Mouse (Mus musculus) left cerebral cortex, postnatal 36 days (tissue): Measurements from ENCODE around the gene Ap4b1. TPM values are rescaled to one million over a fixed set of nuclear protein-coding genes. Genes with fewer than 3 reads are reported as not detected.

Experiments used
- DNase-seq, 2 experiments: peaks; one replicate each; pipeline ENCODE4 v3.0.0; 2021 to 2022; ENCODE audit warnings: low spot score in 2 of 2, mixed read lengths in 1 of 2
- intact Hi-C: fragments of 180-260 bp; cut with DNase I; formaldehyde crosslinking; loops from one replicate; pipeline ENCODE4 v1.15.1; 2025
- total RNA-seq, 2 experiments: library from RNA; stranded (reverse); gene quantifications; 2 replicates each; pipeline ENCODE4 v1.2.3; 2021

Gene Ap4b1
- 10 to 100 TPM; 12.1 to 14.3 TPM for total RNA-seq

GRCm38 (mm10) chr3:103808891-103809798, at the start of gene Ap4b1, which contains the start of the genes Dclre1b and Gm43064:
TSS of gene Ap4b1 (plus strand) at chr3:103809520.
TSS of gene Dclre1b (minus strand) at chr3:103809444.
TSS of gene Gm43064 (plus strand) at chr3:103809573.
- intact Hi-C loops, result loop anchor here (1.0 to 5.0 kb wide), 3 partner anchors 18 to 103 kb away; partner anchors contain the start of genes Hipk1 and Rsbn1
- DNase-seq, result peak; percentile 84 to 89

- no peak for DNase-seq
- intact Hi-C loops, result no loop called here
Measured at GRCm38 (mm10) chr3:103766789-103767188, 42.5 kb upstream of the Ap4b1 start.

GRCm38 (mm10) chr3:103771531-103772130, 37.7 kb upstream of the Ap4b1 start:
- intact Hi-C loops, result loop anchor here (5.0 kb wide), 1 partner anchor 36 kb away; the partner anchor contains the start of genes Ap4b1, Dclre1b and Gm43064
- DNase-seq, result no peak

- no peak for DNase-seq
- intact Hi-C loops, result loop anchor here (5.0 kb wide), 1 partner anchor 34 kb away; the partner anchor contains the start of genes Ap4b1, Dclre1b and Gm43064
Measured at GRCm38 (mm10) chr3:103772846-103773245, 36.5 kb upstream of the Ap4b1 start.

GRCm38 (mm10) chr3:103773508-103773907, 35.8 kb upstream of the Ap4b1 start:
- DNase-seq, result no peak
- intact Hi-C loops, result loop anchor here (5.0 kb wide), 1 partner anchor 34 kb away; the partner anchor contains the start of genes Ap4b1, Dclre1b and Gm43064

- intact Hi-C loops, result loop anchor here (5.0 kb wide), 1 partner anchor 33 kb away; the partner anchor contains the start of genes Ap4b1, Dclre1b and Gm43064
- no peak for DNase-seq
Measured at GRCm38 (mm10) chr3:103774009-103774408, 35.3 kb upstream of the Ap4b1 start.

GRCm38 (mm10) chr3:103777940-103778339, 31.4 kb upstream of the Ap4b1 start:
- intact Hi-C loops, result no loop called here
- peak in 1 of 2 experiments; percentile 15 for DNase-seq

GRCm38 (mm10) chr3:103778660-103779059, 30.7 kb upstream of the Ap4b1 start:
- DNase-seq, result no peak
- intact Hi-C loops, result no loop called here

- DNase-seq, result no peak
- intact Hi-C loops, result no loop called here
Measured at GRCm38 (mm10) chr3:103779183-103779582, 30.1 kb upstream of the Ap4b1 start.

- intact Hi-C loops, result no loop called here
- peak in 1 of 2 experiments; percentile 22 for DNase-seq
Measured at GRCm38 (mm10) chr3:103780271-103780670, 29.0 kb upstream of the Ap4b1 start.

GRCm38 (mm10) chr3:103780777-103781176, 28.5 kb upstream of the Ap4b1 start:
- no peak for DNase-seq
- intact Hi-C loops, result no loop called here

GRCm38 (mm10) chr3:103782844-103783609, 26.3 kb upstream of the Ap4b1 start:
- no peak for DNase-seq
- intact Hi-C loops, result no loop called here

- no peak for DNase-seq
- intact Hi-C loops, result no loop called here
Measured at GRCm38 (mm10) chr3:103787225-103787624, 22.1 kb upstream of the Ap4b1 start.

- DNase-seq, result no peak
- intact Hi-C loops, result no loop called here
Measured at GRCm38 (mm10) chr3:103789096-103789495, 20.2 kb upstream of the Ap4b1 start.

GRCm38 (mm10) chr3:103789891-103790345, 19.4 kb upstream of the Ap4b1 start:
- intact Hi-C loops, result loop anchor here (2.0 kb wide), 1 partner anchor 125 kb away; the partner anchor contains the start of gene Rsbn1
- peak in 1 of 2 experiments; percentile 27 for DNase-seq

- intact Hi-C loops, result loop anchor here (1.0 to 2.0 kb wide), 3 partner anchors 12 to 124 kb away; partner anchors contain the start of genes Ap4b1, Dclre1b, Gm43064 and Rsbn1
- DNase-seq, result peak; percentile 44 to 46
Measured at GRCm38 (mm10) chr3:103790346-103791145, 18.8 kb upstream of the Ap4b1 start.

- DNase-seq, result peak; percentile 96 to 97
- intact Hi-C loops, result loop anchor here (1.0 to 2.0 kb wide), 3 partner anchors 11 to 123 kb away; partner anchors contain the start of genes Ap4b1, Dclre1b, Gm43064 and Rsbn1
Measured at GRCm38 (mm10) chr3:103791230-103792110, 17.9 kb upstream of the Ap4b1 start, which contains the start of gene Hipk1. TSS of gene Hipk1 (minus strand) at chr3:103791563.
